Mouse (Mus musculus) thymus, postnatal 25 days (tissue): ENCODE measurements around the gene Ms4a4a.

Experiments used
- DNase-seq: peaks from one replicate; pipeline ENCODE4 v3.0.0; 2022

The Ms4a4a gene

GRCm38 (mm10) chr19:11435058-11435834 lies 59.9 kb downstream of the Ms4a4a start:
- DNase-seq: no peak
